Mouse (Mus musculus) embryonic facial prominence, embryonic 15.5 days (tissue): ENCODE results near the gene Olfr1222. TPM values are rescaled to one million over a fixed set of nuclear protein-coding genes. Genes with fewer than 3 reads are reported as not detected.
"Not testable (repeated sequence)": the region's sequence is repeated elsewhere in the genome, so short reads cannot be mapped to it uniquely, and the experiment has no call there.

Source experiments
- ATAC-seq: fragments of 200-750 bp; cut with Nextera tagmentation; 2 replicates; pipeline ENCODE4 v1.8.0; 2017; ENCODE audit warnings: low read depth, moderate TSS enrichment; ENCODE audit not compliant: insufficient number of reproducible peaks, low FRiP score, low TSS enrichment
- H3K27ac ChIP-seq: fragments of 300-500 bp; sonication (generic); replicated peaks from 2 replicates; pipeline ENCODE4 v1.5.1; 2015; ENCODE audit warnings: mild to moderate bottlenecking, inconsistent platforms
- H3K27me3 ChIP-seq: fragments of 300-500 bp; sonication (generic); 2 replicates; pipeline ENCODE4 v1.6.1; 2015; ENCODE audit warnings: inconsistent platforms
- H3K36me3 ChIP-seq: fragments of 300-500 bp; sonication (generic); 2 replicates; pipeline ENCODE4 v1.6.1; 2015; ENCODE audit warnings: mild to moderate bottlenecking, inconsistent platforms
- H3K4me1 ChIP-seq: fragments of 300-500 bp; sonication (generic); 2 replicates; pipeline ENCODE4 v1.6.1; 2015; ENCODE audit warnings: inconsistent platforms
- H3K4me2 ChIP-seq: fragments of 300-500 bp; sonication (generic); replicated peaks from 2 replicates; pipeline ENCODE4 v1.6.1; 2015; ENCODE audit warnings: mild to moderate bottlenecking, inconsistent platforms
- H3K4me3 ChIP-seq: fragments of 300-500 bp; sonication (generic); replicated peaks from 2 replicates; pipeline ENCODE4 v1.5.1; 2015; ENCODE audit warnings: mild to moderate bottlenecking, inconsistent platforms
- H3K9ac ChIP-seq: fragments of 300-500 bp; sonication (generic); 2 replicates; pipeline ENCODE4 v1.6.1; 2015; ENCODE audit warnings: inconsistent platforms
- H3K9me3 ChIP-seq: fragments of 300-500 bp; sonication (generic); replicated peaks from 2 replicates; pipeline ENCODE4 v1.6.1; 2016; ENCODE audit warnings: inconsistent platforms
- WGBS: fragments of 180-500 bp; shearing (Covaris S2); methylation state at CpG from one replicate; pipeline ENCODE4 v1.1.7; 2015; 5-methylcytosine and 5-hydroxymethylcytosine counted together
- polyA plus RNA-seq: library from polyadenylated mRNA; unstranded; fragments of >200 nt; fragmentation: Nextera tagmentation; extraction: Ambion mirVana; gene quantifications from 2 replicates; pipeline ENCODE4 v1.2.1, GENCODE M21; 2015

Olfr1222 gene
- polyA plus RNA-seq: 0.05 TPM in 1 of 2 replicates, not detected in the other

DNA sequence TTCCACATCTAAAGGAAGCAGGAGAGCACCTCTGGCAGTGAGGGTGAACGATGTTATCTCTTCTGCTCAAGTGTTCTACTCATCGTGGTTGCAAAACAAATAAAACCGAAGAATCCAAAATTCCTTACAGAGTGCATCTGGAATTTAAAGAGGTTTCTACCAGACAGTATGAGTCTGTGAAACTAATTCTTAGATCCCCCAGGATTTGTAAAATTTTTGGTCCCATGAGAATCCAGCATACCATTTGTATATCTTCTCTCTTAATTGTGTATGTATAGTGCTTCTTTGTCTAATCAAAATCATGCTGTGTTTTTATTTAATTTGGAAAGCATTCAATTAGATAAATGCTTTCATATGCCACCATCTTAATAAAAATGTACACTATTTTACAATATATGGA is at the start of gene Olfr1222:
Gene Olfr1222 (minus strand): TSS at position 101 of the 400 bp plus-strand sequence.
- H3K9me3 ChIP-seq: no peaks in the 10 kb centered on the region
- H3K4me3 ChIP-seq: no peak within 1 kb of the TSS
- H3K36me3 ChIP-seq: no peaks in the 10 kb centered on the region
- no peaks in the 10 kb centered on the region for H3K27me3 ChIP-seq
- WGBS: 59% methylated on average over 3 of the region's 3 CpGs
- no peaks in the 10 kb centered on the region for H3K4me1 ChIP-seq
- no peak within 1 kb of the TSS for H3K4me2 ChIP-seq
- ATAC-seq: no peak
- H3K27ac ChIP-seq: no peak within 1 kb of the TSS
- H3K9ac ChIP-seq: no peak within 1 kb of the TSS

DNA sequence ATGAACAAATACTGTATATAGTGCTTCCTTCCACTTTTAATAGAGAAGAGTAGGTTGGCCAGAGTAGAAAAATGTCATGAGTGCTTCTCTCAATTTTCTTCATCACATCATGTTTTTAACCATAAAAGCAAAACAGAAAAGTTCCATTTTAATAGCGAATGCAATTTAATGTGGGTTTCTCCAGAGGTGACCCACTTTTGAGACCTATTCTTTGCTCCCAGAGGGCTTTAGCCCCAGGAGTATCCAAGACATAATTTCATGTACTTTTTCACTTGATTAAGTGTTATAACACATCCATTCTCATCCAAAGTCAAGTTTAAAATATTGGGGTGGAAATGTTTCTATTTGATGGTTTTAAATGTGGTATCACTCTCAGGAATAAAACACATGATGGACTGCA is 41.7 kb upstream of the Olfr1222 start, which contains the start of gene Olfr1225:
Gene Olfr1225 (minus strand): TSS at position 101 of the 400 bp plus-strand sequence.
- no peak within 1 kb of the TSS for H3K4me3 ChIP-seq
- no peak for ATAC-seq
- no peaks in the 10 kb centered on the region for H3K36me3 ChIP-seq
- no peak within 1 kb of the TSS for H3K27ac ChIP-seq
- WGBS: 88% methylated on average over 1 of the region's 1 CpGs
- no peaks in the 10 kb centered on the region for H3K9me3 ChIP-seq
- no peaks in the 10 kb centered on the region for H3K4me1 ChIP-seq
- H3K27me3 ChIP-seq: no peaks in the 10 kb centered on the region
- no peak within 1 kb of the TSS for H3K4me2 ChIP-seq
- no peak within 1 kb of the TSS for H3K9ac ChIP-seq

DNA sequence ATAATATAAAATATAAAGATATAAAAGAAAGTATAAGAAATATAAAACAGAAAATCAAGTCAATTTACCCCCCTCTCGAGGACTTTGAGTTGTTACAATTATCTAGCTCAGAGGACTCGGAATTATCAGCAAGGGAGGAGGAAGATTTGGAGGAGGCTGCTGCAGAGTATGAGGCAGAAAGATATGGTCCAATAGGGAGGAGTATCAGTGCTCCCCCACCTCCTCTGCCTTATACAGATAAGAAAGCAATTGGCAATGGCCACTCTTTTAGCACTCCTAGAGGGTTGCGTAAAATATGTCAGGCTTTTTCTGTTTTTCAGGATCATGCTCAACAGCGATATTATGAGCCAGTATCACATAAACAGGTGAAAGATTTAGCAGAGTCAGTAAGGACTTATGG is 31.9 kb upstream of the Olfr1222 start:
- WGBS: 86% methylated on average over 4 of the region's 4 CpGs
- H3K9ac ChIP-seq, ATAC-seq, H3K27ac ChIP-seq, H3K4me3 ChIP-seq, H3K4me2 ChIP-seq, H3K27me3 ChIP-seq, H3K36me3 ChIP-seq, H3K9me3 ChIP-seq, H3K4me1 ChIP-seq: not testable (repeated sequence)

DNA sequence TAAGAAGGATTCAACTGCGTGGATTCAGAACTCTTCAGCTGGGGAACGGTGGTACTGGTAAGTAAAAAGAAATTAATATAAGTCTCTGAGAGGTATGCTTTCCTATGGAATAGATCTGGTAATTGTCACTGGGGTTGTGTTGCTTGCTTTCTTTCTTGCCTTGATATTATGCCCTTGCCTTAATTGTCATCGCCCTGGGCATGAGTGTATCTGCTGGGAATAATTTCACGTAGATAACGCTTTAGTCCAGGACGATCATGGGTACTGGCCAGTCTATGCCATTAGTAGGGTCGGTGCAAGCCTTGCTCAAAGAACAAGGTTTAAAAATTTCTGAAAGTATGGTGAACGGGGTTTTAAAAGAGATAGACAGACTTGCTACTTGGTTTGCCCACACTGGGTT is 31.1 kb upstream of the Olfr1222 start, which contains the start of gene Olfr1224-ps1:
Gene Olfr1224-ps1 (minus strand): TSS at position 101 of the 400 bp plus-strand sequence.
- ATAC-seq, H3K36me3 ChIP-seq: not testable (repeated sequence)

DNA sequence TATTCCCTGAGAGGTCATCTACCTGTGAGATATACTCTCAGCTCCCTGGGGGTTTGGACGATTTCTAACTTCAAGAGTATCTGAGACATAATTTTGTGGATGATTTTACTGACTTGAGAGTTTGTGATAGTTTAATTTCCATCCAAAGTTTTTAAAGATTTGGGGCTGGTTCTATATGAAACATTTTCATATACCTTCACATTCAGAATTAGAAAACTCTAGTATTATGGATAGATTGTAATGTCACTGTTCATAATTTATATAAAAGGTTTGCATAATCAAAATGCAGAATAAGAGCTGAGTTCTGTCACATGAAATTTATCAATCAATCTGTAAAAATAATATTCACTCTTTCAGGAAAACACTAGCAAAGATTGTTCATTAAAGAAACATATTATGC is 18.6 kb upstream of the Olfr1222 start, which contains the start of gene Olfr1223:
Gene Olfr1223 (minus strand): TSS at position 101 of the 400 bp plus-strand sequence.
- Histone ChIP-seq H3K4me2 (no peak within 1 kb of the TSS), H3K9ac (no peak within 1 kb of the TSS), H3K9me3 (no peaks in the 10 kb centered on the region), H3K27me3 (no peaks in the 10 kb centered on the region), H3K27ac (no peak within 1 kb of the TSS), H3K4me1 (no peaks in the 10 kb centered on the region), H3K36me3 (no peaks in the 10 kb centered on the region), H3K4me3 (no peak within 1 kb of the TSS)
- ATAC-seq: no peak
- 71% methylated on average over 1 of the region's 1 CpGs for WGBS

More for the DNA sequence above, 31.1 kb upstream of the Olfr1222 start, which contains the start of gene Olfr1224-ps1:
- H3K9me3 ChIP-seq, H3K4me2 ChIP-seq, H3K27ac ChIP-seq, H3K9ac ChIP-seq, H3K4me1 ChIP-seq, H3K4me3 ChIP-seq, H3K27me3 ChIP-seq: not testable (repeated sequence)
- 90% methylated on average over 8 of the region's 8 CpGs for WGBS

DNA sequence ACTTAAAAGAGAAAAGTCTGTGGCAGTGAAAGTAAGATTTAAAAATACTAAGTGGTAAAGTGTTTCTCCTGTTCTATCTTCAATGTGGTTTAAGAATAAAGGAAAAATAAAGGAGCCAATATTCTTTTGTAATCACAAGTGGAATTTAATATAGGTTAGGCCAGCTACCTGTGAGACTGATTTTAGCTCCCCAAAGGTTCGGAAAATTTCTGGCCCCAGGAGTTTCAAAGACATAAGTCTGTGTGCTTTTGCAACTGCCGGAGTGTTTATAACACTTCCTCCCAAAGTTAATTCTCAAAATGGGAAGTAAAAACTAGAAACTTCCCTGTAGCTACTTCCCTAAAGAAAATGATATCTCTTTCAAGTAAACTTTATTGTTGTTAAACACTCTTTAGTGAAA is 15.7 kb downstream of the Olfr1222 start, which contains the start of gene Olfr1221:
Gene Olfr1221 (minus strand): TSS at position 101 of the 400 bp plus-strand sequence.
- no peaks in the 10 kb centered on the region for H3K27me3 ChIP-seq
- WGBS: 74% methylated on average over 2 of the region's 2 CpGs
- no peaks in the 10 kb centered on the region for H3K36me3 ChIP-seq
- H3K4me2 ChIP-seq: no peak within 1 kb of the TSS
- no peak within 1 kb of the TSS for H3K27ac ChIP-seq
- no peak within 1 kb of the TSS for H3K9ac ChIP-seq
- H3K4me3 ChIP-seq: no peak within 1 kb of the TSS
- no peak for ATAC-seq
- H3K9me3 ChIP-seq: no peaks in the 10 kb centered on the region
- no peaks in the 10 kb centered on the region for H3K4me1 ChIP-seq

DNA sequence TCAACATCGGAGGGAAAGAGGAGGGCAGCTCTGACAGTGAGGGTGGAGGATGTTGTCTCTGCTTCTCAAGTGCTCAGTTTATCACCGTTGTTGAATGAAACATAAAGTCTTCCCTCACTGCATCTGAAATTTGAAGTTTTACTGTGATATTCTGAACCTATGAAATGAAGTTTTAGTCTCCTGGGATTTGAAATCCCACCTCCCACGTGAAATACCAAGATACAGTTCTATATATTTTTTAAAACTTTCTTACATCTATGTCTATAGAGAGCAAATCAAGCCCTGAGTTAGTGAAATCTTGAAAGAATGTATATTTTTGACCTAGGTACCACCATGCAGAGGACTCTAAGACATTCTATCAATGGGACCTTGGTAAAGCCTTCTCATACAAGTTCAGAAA is 26.1 kb downstream of the Olfr1222 start, which contains the start of gene Olfr1220:
Gene Olfr1220 (minus strand): TSS at position 101 of the 400 bp plus-strand sequence.
- H3K9ac ChIP-seq: no peak within 1 kb of the TSS
- H3K4me3 ChIP-seq: no peak within 1 kb of the TSS
- no peaks in the 10 kb centered on the region for H3K27me3 ChIP-seq
- H3K27ac ChIP-seq: no peak within 1 kb of the TSS
- H3K36me3 ChIP-seq: no peaks in the 10 kb centered on the region
- 79% methylated on average over 3 of the region's 3 CpGs for WGBS
- no peaks in the 10 kb centered on the region for H3K4me1 ChIP-seq
- no peak within 1 kb of the TSS for H3K4me2 ChIP-seq
- ATAC-seq: no peak
- no peaks in the 10 kb centered on the region for H3K9me3 ChIP-seq

DNA sequence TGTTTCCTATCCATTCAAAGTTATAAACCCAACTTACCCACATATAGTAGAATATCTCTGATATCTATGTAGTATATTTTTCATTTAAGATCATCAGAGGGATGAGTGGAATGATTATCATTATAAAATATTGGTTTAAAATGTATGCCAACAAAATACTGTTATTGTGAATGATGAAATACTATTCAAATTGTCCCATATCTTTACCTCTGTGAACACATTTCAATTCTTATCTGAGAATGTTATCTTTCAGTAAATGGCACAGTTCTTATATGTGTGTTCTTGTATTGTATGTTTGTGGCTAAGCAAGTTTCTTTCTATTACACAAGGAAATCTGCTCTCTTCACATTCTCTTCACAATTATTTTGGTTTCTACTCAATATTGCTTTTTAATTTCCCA is 27.2 kb downstream of the Olfr1222 start:
- no peak for ATAC-seq
- H3K27ac ChIP-seq: no peak overlapping the region
- H3K9me3 ChIP-seq: no peaks in the 10 kb centered on the region
- no peaks in the 10 kb centered on the region for H3K27me3 ChIP-seq
- H3K4me1 ChIP-seq: no peaks in the 10 kb centered on the region
- H3K4me3 ChIP-seq: no peak overlapping the region
- H3K4me2 ChIP-seq: no peak overlapping the region
- H3K9ac ChIP-seq: no peak overlapping the region
- H3K36me3 ChIP-seq: no peaks in the 10 kb centered on the region

DNA sequence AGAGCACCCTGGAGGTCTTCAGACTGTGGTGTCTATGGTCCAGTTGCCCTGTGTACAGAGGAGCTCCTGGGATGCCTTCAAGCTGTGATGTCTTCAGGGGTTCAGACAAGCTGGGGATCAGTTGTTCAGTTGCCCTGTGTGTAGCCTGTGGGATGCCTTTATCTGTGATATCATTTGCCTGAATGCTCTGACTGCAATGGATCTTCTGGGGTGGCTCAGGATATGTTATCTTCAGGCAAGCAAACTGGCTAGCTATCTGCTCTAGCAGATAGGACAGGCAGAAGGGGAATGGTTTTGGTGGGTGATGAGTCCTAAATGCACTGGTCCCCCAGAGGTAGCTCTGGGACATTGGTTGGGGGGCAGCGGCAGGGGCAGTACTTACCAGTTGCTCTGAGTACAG is 39.0 kb downstream of the Olfr1222 start:
- H3K36me3 ChIP-seq: no peaks in the 10 kb centered on the region
- no peak overlapping the region for H3K27ac ChIP-seq
- ATAC-seq: no peak
- no peak overlapping the region for H3K4me2 ChIP-seq
- 92% methylated on average over 1 of the region's 1 CpGs for WGBS
- no peak overlapping the region for H3K4me3 ChIP-seq
- no peak overlapping the region for H3K9ac ChIP-seq
- H3K4me1 ChIP-seq: no peaks in the 10 kb centered on the region
- H3K9me3 ChIP-seq: no peaks in the 10 kb centered on the region
- no peaks in the 10 kb centered on the region for H3K27me3 ChIP-seq

DNA sequence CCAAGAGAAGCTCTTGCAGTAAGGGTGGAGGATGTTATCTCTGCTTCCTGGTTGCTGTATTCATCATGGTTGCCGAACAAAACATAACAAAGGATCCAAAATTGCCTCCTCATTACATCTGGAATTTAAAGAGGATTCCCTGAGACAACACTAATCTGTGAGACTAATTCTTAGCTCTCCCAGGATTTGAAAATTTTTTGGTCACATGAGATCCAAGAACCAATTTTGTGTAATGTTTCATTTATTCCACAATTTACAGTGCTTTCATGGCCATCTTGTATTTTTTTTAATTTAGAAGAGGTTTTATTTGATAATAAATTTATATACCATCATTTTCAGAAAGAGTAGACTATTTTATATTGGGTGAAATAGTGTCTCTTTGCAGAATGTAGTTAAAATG is 49.4 kb downstream of the Olfr1222 start, which contains the start of gene Olfr1219:
Gene Olfr1219 (minus strand): TSS at position 101 of the 400 bp plus-strand sequence.
- no peaks in the 10 kb centered on the region for H3K36me3 ChIP-seq
- WGBS: 54% methylated on average over 1 of the region's 1 CpGs
- H3K4me1 ChIP-seq: no peaks in the 10 kb centered on the region
- no peak within 1 kb of the TSS for H3K27ac ChIP-seq
- H3K9me3 ChIP-seq: no peaks in the 10 kb centered on the region
- no peak within 1 kb of the TSS for H3K4me3 ChIP-seq
- no peak within 1 kb of the TSS for H3K4me2 ChIP-seq
- no peak within 1 kb of the TSS for H3K9ac ChIP-seq
- no peaks in the 10 kb centered on the region for H3K27me3 ChIP-seq
- ATAC-seq: no peak

DNA sequence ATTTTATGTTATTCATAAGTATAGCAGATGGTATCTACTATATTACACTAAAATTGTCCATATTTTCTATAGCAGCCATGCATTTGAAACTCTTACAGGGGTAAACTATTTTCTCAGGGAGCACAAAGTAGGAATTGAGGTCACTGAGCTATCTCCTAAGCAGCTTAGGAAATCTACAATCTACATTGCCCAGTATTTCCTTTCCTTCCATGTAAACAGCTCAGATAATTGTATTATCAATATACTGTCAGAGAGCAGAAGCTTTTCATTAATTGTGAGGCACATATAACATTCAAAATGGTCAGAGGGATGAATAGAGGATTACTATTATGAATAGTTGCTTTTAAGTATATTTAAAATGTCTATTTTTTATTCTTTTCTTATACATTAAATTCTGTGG is 51.4 kb downstream of the Olfr1222 start:
- Histone ChIP-seq H3K4me2 (no peak overlapping the region), H3K4me3 (no peak overlapping the region), H3K9me3 (no peaks in the 10 kb centered on the region), H3K27me3 (no peaks in the 10 kb centered on the region), H3K4me1 (no peaks in the 10 kb centered on the region), H3K36me3 (no peaks in the 10 kb centered on the region), H3K9ac (no peak overlapping the region), H3K27ac (no peak overlapping the region)
- no peak for ATAC-seq
